Mouse (Mus musculus) bone marrow, adult 2 months (tissue): ENCODE results near the gene Pcx. TPM values are rescaled to one million over a fixed set of nuclear protein-coding genes. Genes with fewer than 3 reads are reported as not detected.
A peak's percentile ranks its signal among the peaks of the same experiment; 100 is the strongest.
"Not testable (repeated sequence)": the region's sequence is repeated elsewhere in the genome, so short reads cannot be mapped to it uniquely, and the experiment has no call there.

Experiments used
- H3K27ac ChIP-seq: fragments of 200-500 bp; 2 replicates; pipeline ENCODE4 v1.5.1; 2012; ENCODE audit warnings: low read depth, mild to moderate bottlenecking, control low read depth, inconsistent platforms, low read length; ENCODE audit not compliant: control insufficient read depth, poor library complexity, insufficient read depth
- H3K4me1 ChIP-seq: fragments of 200-500 bp; 2 replicates; pipeline ENCODE4 v1.6.1; 2011; ENCODE audit warnings: low read length; ENCODE audit not compliant: control insufficient read depth, insufficient read depth
- H3K4me3 ChIP-seq: fragments of 200-500 bp; replicated peaks from 2 replicates; pipeline ENCODE3; 2011; ENCODE audit warnings: mild to moderate bottlenecking, low read depth, low read length, control low read depth; ENCODE audit not compliant: control insufficient read depth
- CTCF ChIP-seq: fragments of 200-500 bp; IDR thresholded peaks from 2 replicates; pipeline ENCODE4 v1.5.1; 2011; ENCODE audit warnings: low read length, control low read depth; ENCODE audit not compliant: control insufficient read depth, insufficient read depth
- POLR2A ChIP-seq: fragments of 200-500 bp; IDR thresholded peaks from 2 replicates; pipeline ENCODE4 v1.6.1; 2011; ENCODE audit warnings: low read depth, mild to moderate bottlenecking, control low read depth, low read length, borderline replicate concordance; ENCODE audit not compliant: control insufficient read depth
- WGBS: fragments of 180-500 bp; shearing (Covaris S2); methylation state at CpG from one replicate; pipeline ENCODE4 v1.1.7; 2018; 5-methylcytosine and 5-hydroxymethylcytosine counted together
- polyA plus RNA-seq: library from polyadenylated mRNA; stranded (reverse); fragments of >200 nt; gene quantifications from 2 replicates; pipeline ENCODE4 v1.2.4, GENCODE M21; 2011; ENCODE audit warnings: low replicate concordance; ENCODE audit not compliant: missing spikeins, insufficient read depth, insufficient read length

Pcx gene
- polyA plus RNA-seq, 1 experiment: 8.7 TPM

DNA sequence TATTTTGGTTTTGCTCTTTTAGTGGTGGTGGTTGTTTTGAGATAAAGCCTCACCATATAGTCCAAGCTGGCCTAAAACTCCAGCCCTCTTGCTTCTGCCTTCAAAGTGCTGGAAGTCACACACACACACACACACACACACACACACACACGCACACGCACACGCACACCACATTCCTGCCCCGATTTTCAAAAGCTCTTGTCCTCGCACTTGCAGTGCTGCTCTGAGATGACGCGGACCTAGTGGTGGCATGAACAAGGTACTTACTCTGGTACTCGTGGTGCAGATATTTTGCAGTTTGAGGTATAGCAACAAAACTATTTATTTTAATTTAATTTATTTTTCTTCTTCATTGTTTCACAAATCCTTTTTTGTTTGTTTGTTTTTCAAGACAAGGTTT is 62.2 kb downstream of the Pcx start:
- TF ChIP-seq POLR2A (no peak), CTCF (no peak)
- no peaks in the 10 kb centered on the region for H3K4me1 ChIP-seq
- H3K27ac ChIP-seq: no peak overlapping the region
- 89% methylated on average over 8 of the region's 8 CpGs for WGBS
- H3K4me3 ChIP-seq: no peak overlapping the region

DNA sequence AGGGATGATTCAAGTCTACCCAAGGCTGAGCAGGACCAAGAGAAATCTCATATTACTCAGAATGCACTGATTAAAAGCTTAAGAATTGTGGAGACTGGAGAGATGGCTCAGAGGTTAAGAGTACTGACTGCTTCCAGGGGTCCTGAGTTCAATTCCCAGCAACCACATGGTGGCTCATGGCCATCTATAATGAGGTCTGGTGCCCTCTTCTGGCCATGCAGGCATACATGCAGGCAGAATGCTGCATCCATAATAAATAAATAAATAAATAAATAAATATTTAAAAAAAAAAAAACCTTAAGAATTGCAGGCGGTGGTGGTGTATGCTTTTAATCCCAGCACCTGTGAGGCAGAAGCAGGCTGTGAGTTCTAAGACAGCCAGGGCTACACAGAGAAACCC is 63.0 kb downstream of the Pcx start:
- H3K27ac ChIP-seq: no peak overlapping the region
- H3K4me1 ChIP-seq: no peaks in the 10 kb centered on the region
- no peak overlapping the region for H3K4me3 ChIP-seq
- 67% methylated on average over 1 of the region's 1 CpGs for WGBS
- TF ChIP-seq CTCF (0 out of 2 replicates have a peak, but pooled peaks have one; percentile 22), POLR2A (no peak)

DNA sequence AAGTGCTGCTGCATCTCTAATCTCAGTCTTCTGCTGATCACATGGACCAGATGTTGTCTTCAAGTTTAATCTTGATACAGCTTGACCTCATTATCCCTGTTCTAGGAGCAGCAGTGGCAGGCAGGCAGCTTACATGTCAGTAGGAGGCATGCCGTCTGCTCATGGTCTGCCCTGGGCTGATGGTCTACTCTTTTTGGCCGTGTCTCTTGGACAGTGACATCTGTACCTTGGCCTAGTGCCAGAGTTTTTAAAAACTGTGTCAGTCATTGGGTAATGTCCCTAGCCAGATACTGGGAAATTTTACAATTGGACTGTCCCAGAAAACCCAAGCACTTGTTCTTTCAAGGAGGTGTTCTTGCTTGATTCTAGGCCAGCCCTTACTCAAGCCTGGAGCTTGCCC is 68.5 kb downstream of the Pcx start:
- Histone ChIP-seq H3K4me3 (no peak overlapping the region), H3K27ac (no peak overlapping the region), H3K4me1 (no peaks in the 10 kb centered on the region)
- TF ChIP-seq CTCF: no peak
- no peak for TF ChIP-seq POLR2A
- 74% methylated on average over 2 of the region's 2 CpGs for WGBS

DNA sequence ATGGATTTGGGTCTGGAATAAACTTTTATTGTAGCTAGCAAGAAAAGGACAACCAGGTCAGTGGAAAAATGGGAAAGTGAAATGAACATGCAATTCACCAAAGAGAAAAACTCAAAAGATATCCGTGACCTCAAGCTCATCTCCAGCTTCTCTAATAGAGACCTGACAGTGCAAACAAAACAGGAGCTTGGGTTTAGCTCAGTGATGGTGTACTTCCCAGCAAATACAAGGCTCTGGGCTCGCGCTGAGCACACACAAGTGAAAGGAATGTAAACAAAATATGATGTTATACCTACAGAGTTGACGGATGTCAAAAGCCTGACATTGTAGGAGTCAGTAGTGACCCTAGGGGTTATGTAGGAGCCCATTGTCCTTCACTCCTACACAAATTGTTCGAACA is 69.0 kb downstream of the Pcx start:
- Histone ChIP-seq H3K27ac (no peak overlapping the region), H3K4me3 (no peak overlapping the region), H3K4me1 (no peaks in the 10 kb centered on the region)
- no peak for TF ChIP-seq POLR2A
- no peak for TF ChIP-seq CTCF
- WGBS: 82% methylated on average over 5 of the region's 5 CpGs

DNA sequence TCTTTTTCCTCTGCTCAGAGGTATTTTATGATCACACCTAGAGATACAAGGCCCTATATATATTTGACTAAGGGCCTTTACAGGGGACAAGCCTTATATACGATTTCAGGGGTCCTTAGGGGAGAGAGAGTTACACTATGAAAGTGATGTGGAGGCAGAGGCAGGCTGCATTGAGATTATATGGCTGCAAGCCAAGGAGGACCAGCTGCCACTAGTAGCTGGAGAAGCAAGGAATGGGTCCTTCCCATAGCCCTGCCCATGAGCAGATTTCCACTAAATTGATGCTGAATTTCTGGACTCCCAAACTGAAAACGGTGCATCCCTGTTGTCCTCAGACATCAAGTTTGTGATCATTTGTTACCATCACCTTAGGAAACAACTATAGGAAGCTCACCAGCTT is 73.6 kb downstream of the Pcx start:
- Histone ChIP-seq H3K4me3 (no peak overlapping the region), H3K27ac (no peak overlapping the region), H3K4me1 (no peaks in the 10 kb centered on the region)
- TF ChIP-seq POLR2A: no peak
- TF ChIP-seq CTCF: no peak
- WGBS: 67% methylated on average over 2 of the region's 2 CpGs

- not testable (repeated sequence) for H3K4me1 ChIP-seq, H3K27ac ChIP-seq, H3K4me3 ChIP-seq
Observed at GRCm38 (mm10) chr19:4586783-4587182, 76.5 kb downstream of the Pcx start.

DNA sequence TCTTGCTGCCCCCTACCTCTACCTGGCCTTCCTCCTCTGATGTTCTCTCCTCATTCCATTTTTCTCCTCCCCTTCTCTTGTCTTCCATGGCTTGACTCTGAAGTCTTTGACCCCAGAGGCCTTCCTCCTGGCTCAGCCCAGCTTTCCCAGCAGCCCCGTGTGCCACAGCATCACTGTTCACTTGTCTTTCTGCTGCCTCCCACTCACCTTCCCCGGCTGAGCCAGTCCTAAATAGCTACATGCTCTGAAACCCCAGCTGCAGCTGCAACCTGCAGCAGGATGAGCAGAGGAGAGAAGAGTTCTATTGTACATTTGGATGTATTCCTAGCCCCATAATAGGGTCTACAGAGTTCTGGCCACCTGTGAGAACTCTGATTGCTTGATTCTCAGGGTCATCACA is 77.2 kb downstream of the Pcx start:
- Histone ChIP-seq H3K4me3 (no peak overlapping the region), H3K27ac (no peak overlapping the region), H3K4me1 (no peaks in the 10 kb centered on the region)
- WGBS: 73% methylated on average over 2 of the region's 2 CpGs
- TF ChIP-seq POLR2A (no peak), CTCF (no peak)

DNA sequence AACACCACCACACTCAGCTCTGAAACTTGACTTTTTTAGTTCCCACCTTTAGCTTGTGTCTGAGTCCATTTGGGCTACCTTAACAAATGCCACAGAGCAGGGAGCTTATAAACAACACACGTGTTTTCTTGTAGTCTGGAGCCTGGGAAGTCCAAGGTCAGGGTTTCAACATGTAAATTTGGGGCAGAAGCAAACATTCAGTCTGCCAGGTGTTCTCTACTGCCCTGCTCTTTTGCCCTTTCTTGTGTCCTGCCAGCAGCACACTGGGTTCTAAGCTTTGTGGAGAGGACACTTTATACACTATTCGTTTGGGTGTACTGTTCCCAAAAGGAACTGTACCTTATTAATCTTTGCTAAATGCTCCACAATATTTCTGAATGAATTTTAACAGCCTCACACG is 78.2 kb downstream of the Pcx start:
- TF ChIP-seq CTCF (no peak), POLR2A (no peak)
- Histone ChIP-seq H3K27ac (no peak overlapping the region), H3K4me1 (no peaks in the 10 kb centered on the region), H3K4me3 (no peak overlapping the region)
- WGBS: 69% methylated on average over 3 of the region's 3 CpGs

- Histone ChIP-seq H3K4me3 (no peak overlapping the region), H3K27ac (no peak overlapping the region), H3K4me1 (no peaks in the 10 kb centered on the region)
- WGBS: 86% methylated on average over 1 of the region's 1 CpGs
- TF ChIP-seq POLR2A: no peak
- TF ChIP-seq CTCF: peak; percentile 23; the same call in 1 of the 2 replicates
Observed at GRCm38 (mm10) chr19:4589081-4589480, 78.8 kb downstream of the Pcx start.

DNA sequence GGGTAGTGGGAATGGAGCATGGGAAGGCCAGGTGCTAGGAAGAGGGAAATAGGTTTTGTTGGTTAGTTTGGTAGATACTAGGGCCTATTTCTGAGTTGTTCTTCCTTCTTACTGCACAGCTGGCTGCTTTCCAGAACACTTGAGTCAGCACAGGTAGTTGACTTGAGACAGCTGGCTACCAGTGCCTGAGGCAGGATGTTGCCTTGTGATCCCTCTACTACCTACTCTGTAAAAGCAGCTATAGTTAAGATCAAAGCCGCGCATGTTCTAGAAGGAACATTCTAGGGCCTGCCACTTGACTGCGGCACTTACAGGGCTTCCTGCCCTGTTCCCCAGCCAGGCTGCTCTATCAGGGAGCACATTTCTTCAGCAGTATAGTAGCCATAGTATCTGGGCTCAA is 79.8 kb downstream of the Pcx start:
- 20% methylated on average over 3 of the region's 3 CpGs for WGBS
- Histone ChIP-seq H3K4me1 (no peaks in the 10 kb centered on the region), H3K4me3 (no peak overlapping the region), H3K27ac (no peak overlapping the region)
- TF ChIP-seq POLR2A (no peak), CTCF (no peak)
